Mouse (Mus musculus) bone marrow, adult 2 months (tissue): Measurements from ENCODE around the gene Atf6b. TPM values are rescaled to one million over a fixed set of nuclear protein-coding genes. Genes with fewer than 3 reads are reported as not detected.

Experiments used
- H3K27ac ChIP-seq: fragments of 200-500 bp; 2 replicates; pipeline ENCODE4 v1.5.1; 2012; ENCODE audit warnings: low read depth, mild to moderate bottlenecking, control low read depth, inconsistent platforms, low read length; ENCODE audit not compliant: control insufficient read depth, poor library complexity, insufficient read depth
- H3K4me1 ChIP-seq: fragments of 200-500 bp; 2 replicates; pipeline ENCODE4 v1.6.1; 2011; ENCODE audit warnings: low read length; ENCODE audit not compliant: control insufficient read depth, insufficient read depth
- H3K4me3 ChIP-seq: fragments of 200-500 bp; replicated peaks from 2 replicates; pipeline ENCODE3; 2011; ENCODE audit warnings: mild to moderate bottlenecking, low read depth, low read length, control low read depth; ENCODE audit not compliant: control insufficient read depth
- CTCF ChIP-seq: fragments of 200-500 bp; IDR thresholded peaks from 2 replicates; pipeline ENCODE4 v1.5.1; 2011; ENCODE audit warnings: low read length, control low read depth; ENCODE audit not compliant: control insufficient read depth, insufficient read depth
- POLR2A ChIP-seq: fragments of 200-500 bp; IDR thresholded peaks from 2 replicates; pipeline ENCODE4 v1.6.1; 2011; ENCODE audit warnings: low read depth, mild to moderate bottlenecking, control low read depth, low read length, borderline replicate concordance; ENCODE audit not compliant: control insufficient read depth
- WGBS: fragments of 180-500 bp; shearing (Covaris S2); methylation state at CpG from one replicate; pipeline ENCODE4 v1.1.7; 2018; 5-methylcytosine and 5-hydroxymethylcytosine counted together
- polyA plus RNA-seq: library from polyadenylated mRNA; stranded (reverse); fragments of >200 nt; gene quantifications from 2 replicates; pipeline ENCODE4 v1.2.4, GENCODE M21; 2011; ENCODE audit warnings: low replicate concordance; ENCODE audit not compliant: missing spikeins, insufficient read depth, insufficient read length

Gene Atf6b
- polyA plus RNA-seq, 1 experiment = 40.2 TPM

GRCm38 (mm10) chr17:34648141-34648890, 1.4 kb downstream of the Atf6b start:
- no peak overlapping the region for H3K27ac ChIP-seq
- TF ChIP-seq CTCF (no peak), POLR2A (no peak)
- H3K4me3 ChIP-seq = no peak overlapping the region
- peaks cover 4% of the 10 kb centered on the region for H3K4me1 ChIP-seq
- 84% methylated on average over 16 of the region's 16 CpGs for WGBS

GRCm38 (mm10) chr17:34649106-34649864, 2.3 kb downstream of the Atf6b start:
- WGBS = 65% methylated on average over 18 of the region's 18 CpGs
- Histone ChIP-seq H3K4me1 (peaks cover 4% of the 10 kb centered on the region), H3K4me3 (no peak overlapping the region), H3K27ac (no peak overlapping the region)
- no peak for TF ChIP-seq CTCF
- peak; percentile 0; the same call in 1 of the 2 replicates for TF ChIP-seq POLR2A

GRCm38 (mm10) chr17:34650781-34651180, 3.8 kb downstream of the Atf6b start:
- Histone ChIP-seq H3K27ac (no peak overlapping the region), H3K4me1 (peaks cover 4% of the 10 kb centered on the region), H3K4me3 (no peak overlapping the region)
- TF ChIP-seq CTCF (no peak), POLR2A (no peak)
- WGBS = 88% methylated on average over 14 of the region's 14 CpGs

- Histone ChIP-seq H3K4me3 (no peak overlapping the region), H3K4me1 (peaks cover 2% of the 10 kb centered on the region; the same call in 1 of the 2 replicates), H3K27ac (no peak overlapping the region)
- 62% methylated on average over 19 of the region's 19 CpGs for WGBS
- TF ChIP-seq POLR2A (no peak), CTCF (peak; percentile 59)
Measured at GRCm38 (mm10) chr17:34651507-34652221, 4.7 kb downstream of the Atf6b start.

- Histone ChIP-seq H3K4me3 (no peak overlapping the region), H3K27ac (no peak overlapping the region), H3K4me1 (peaks cover 2% of the 10 kb centered on the region; the same call in 1 of the 2 replicates)
- 88% methylated on average over 10 of the region's 10 CpGs for WGBS
- TF ChIP-seq CTCF = no peak
- no peak for TF ChIP-seq POLR2A
Measured at GRCm38 (mm10) chr17:34652546-34652945, 5.6 kb downstream of the Atf6b start.

- Histone ChIP-seq H3K27ac (no peak overlapping the region), H3K4me3 (no peak overlapping the region), H3K4me1 (peaks cover 2% of the 10 kb centered on the region; the same call in 1 of the 2 replicates)
- WGBS = 84% methylated on average over 8 of the region's 8 CpGs
- no peak for TF ChIP-seq CTCF
- no peak for TF ChIP-seq POLR2A
Measured at GRCm38 (mm10) chr17:34652985-34653384, 6.0 kb downstream of the Atf6b start.

GRCm38 (mm10) chr17:34653746-34654285, 6.9 kb downstream of the Atf6b start:
- 64% methylated on average over 9 of the region's 9 CpGs for WGBS
- H3K4me1 ChIP-seq = no peaks in the 10 kb centered on the region; the same call in 1 of the 2 replicates
- no peak overlapping the region for H3K4me3 ChIP-seq
- H3K27ac ChIP-seq = no peak overlapping the region
- TF ChIP-seq CTCF (peak; percentile 52), POLR2A (no peak)

- TF ChIP-seq POLR2A (no peak; the same call in 1 of the 2 replicates), CTCF (no peak)
- Histone ChIP-seq H3K4me1 (no peaks in the 10 kb centered on the region; the same call in 1 of the 2 replicates), H3K4me3 (no peak overlapping the region), H3K27ac (no peak overlapping the region)
- WGBS = 88% methylated on average over 13 of the region's 13 CpGs
Measured at GRCm38 (mm10) chr17:34654392-34654791, 7.4 kb downstream of the Atf6b start.
